In the genomic region with DNA sequence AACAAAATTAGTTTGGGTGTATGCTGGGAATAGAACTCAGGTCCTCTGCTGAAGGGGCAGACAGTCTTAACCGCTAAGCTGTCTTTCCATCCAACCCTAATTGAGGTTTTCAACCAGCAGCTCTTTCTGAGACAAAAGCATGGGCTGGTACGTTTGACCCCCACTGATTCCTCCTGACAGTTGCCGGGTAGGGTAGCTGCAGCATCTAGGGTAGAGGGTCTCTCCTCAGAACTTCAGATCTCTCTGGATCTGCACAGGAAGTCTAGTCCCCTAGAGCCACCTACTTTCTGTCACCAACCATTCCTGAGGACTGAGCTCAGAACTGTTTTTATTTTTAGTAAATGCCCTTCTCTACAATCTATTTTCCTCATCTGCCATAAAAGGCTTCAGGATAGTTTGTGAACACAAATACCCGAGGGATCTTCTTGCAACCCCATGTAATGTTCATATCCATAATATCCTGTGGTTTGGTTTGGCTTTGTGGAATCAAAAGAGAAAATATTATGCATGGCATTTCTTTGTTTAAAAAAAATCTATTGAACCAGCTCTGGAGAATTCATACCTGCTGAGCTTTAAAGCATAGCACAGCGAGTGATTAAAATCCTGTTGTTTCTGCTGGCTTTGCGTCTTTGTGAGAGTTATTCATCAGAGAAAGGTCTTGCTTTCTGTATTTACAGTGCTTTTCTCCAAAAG, we compare ENCODE assay signal across 11 mouse cellular contexts. TPM values are rescaled to one million over a fixed set of nuclear protein-coding genes. Genes with fewer than 3 reads are reported as not detected.
DNase-seq lines count a peak whose midpoint lies in the region; ATAC-seq and TF ChIP-seq lines count a peak whose summit lies in the region.
"Had no signal": no experiment of that assay in that cellular context is flagged by ENCODE, and none has a peak within 500 bp of the region (broad histone marks: within the 10 kb centered on the region; RNA-seq: fewer than 3 reads in every experiment).

No protein-coding gene starts in this region.

- no peak for TF ChIP-seq POLR2A in limb, embryonic 14.5 days (IDR thresholded peaks at IDR 0.05; ENCODE audit: borderline replicate concordance, extremely low read depth, insufficient read depth, insufficient read length)

- no peak for ATAC-seq in embryonic facial prominence, embryonic 12.5 days (ENCODE audit: insufficient number of reproducible peaks, insufficient read depth, low FRiP score, low TSS enrichment)
- ATAC-seq in stomach, embryonic 16.5 days (ENCODE audit: insufficient read depth, low FRiP score): no peak
- ATAC-seq in stomach, postnatal 0 days (ENCODE audit: low FRiP score, low TSS enrichment): no peak
- ATAC-seq in limb, embryonic 14.5 days (ENCODE audit: low FRiP score, low read depth): no peak
- no peak for ATAC-seq in liver, embryonic 12.5 days

- no peaks in the 10 kb centered on the region for H3K27me3 ChIP-seq in embryonic facial prominence, embryonic 12.5 days
- H3K27me3 ChIP-seq in embryonic facial prominence, embryonic 10.5 days (replicated peaks; ENCODE audit: low read depth, poor library complexity, severe bottlenecking): no peaks in the 10 kb centered on the region
- H3K27me3 ChIP-seq in stomach, embryonic 16.5 days (ENCODE audit: control insufficient read depth, insufficient read depth, low read length): no peaks in the 10 kb centered on the region
- no peaks in the 10 kb centered on the region for H3K27me3 ChIP-seq in stomach, postnatal 0 days (ENCODE audit: control insufficient read depth, insufficient read depth, low read length)
- H3K27me3 ChIP-seq in limb, embryonic 14.5 days (ENCODE audit: control insufficient read depth, insufficient read depth, low read length): no peaks in the 10 kb centered on the region
- H3K27me3 ChIP-seq in liver, embryonic 12.5 days (replicated peaks): no peaks in the 10 kb centered on the region
- H3K27me3 ChIP-seq: limb, embryonic 15.5 days had no signal

- H3K36me3 ChIP-seq in embryonic facial prominence, embryonic 12.5 days: no peaks in the 10 kb centered on the region
- H3K36me3 ChIP-seq in embryonic facial prominence, embryonic 10.5 days (replicated peaks): no peaks in the 10 kb centered on the region
- H3K36me3 ChIP-seq in stomach, embryonic 16.5 days (ENCODE audit: control insufficient read depth, insufficient read depth, low read length): no peaks in the 10 kb centered on the region
- no peaks in the 10 kb centered on the region for H3K36me3 ChIP-seq in stomach, postnatal 0 days (ENCODE audit: control insufficient read depth, insufficient read depth, low read length)
- no peaks in the 10 kb centered on the region for H3K36me3 ChIP-seq in limb, embryonic 14.5 days (ENCODE audit: control insufficient read depth, insufficient read depth, low read length)
- no peaks in the 10 kb centered on the region for H3K36me3 ChIP-seq in liver, embryonic 12.5 days
- H3K36me3 ChIP-seq: limb, embryonic 15.5 days had no signal

- H3K4me3 ChIP-seq in embryonic facial prominence, embryonic 12.5 days: no peak overlapping the region
- H3K4me3 ChIP-seq in embryonic facial prominence, embryonic 10.5 days: no peak overlapping the region
- no peak overlapping the region for H3K4me3 ChIP-seq in stomach, embryonic 16.5 days (replicated peaks; ENCODE audit: low read length)
- H3K4me3 ChIP-seq in stomach, postnatal 0 days (ENCODE audit: low read depth, low read length): no peak overlapping the region
- no peak overlapping the region for H3K4me3 ChIP-seq in limb, embryonic 14.5 days (replicated peaks; ENCODE audit: low read length)
- H3K4me3 ChIP-seq in liver, embryonic 12.5 days: no peak overlapping the region
- H3K4me3 ChIP-seq: erythroblast, embryonic 14.5 days; heart, adult 2 months; limb, embryonic 15.5 days had no signal

- TF ChIP-seq EP300 in stomach, postnatal 0 days (optimal IDR thresholded peaks at IDR 0.05): no peak

- H3K27ac ChIP-seq in embryonic facial prominence, embryonic 12.5 days: no peak overlapping the region
- no peak overlapping the region for H3K27ac ChIP-seq in embryonic facial prominence, embryonic 10.5 days (replicated peaks)
- no peak overlapping the region for H3K27ac ChIP-seq in stomach, embryonic 16.5 days (ENCODE audit: low read length)
- no peak overlapping the region for H3K27ac ChIP-seq in stomach, postnatal 0 days (replicated peaks)
- no peak overlapping the region for H3K27ac ChIP-seq in limb, embryonic 14.5 days (replicated peaks; ENCODE audit: low read depth, low read length)
- no peak overlapping the region for H3K27ac ChIP-seq in liver, embryonic 12.5 days
- H3K27ac ChIP-seq: heart, adult 2 months; limb, embryonic 15.5 days had no signal

- no peak for TF ChIP-seq CTCF in stomach, postnatal 0 days (IDR thresholded peaks at IDR 0.05; ENCODE audit: low read depth)

- peak overlapping the region; percentile 18 for H3K4me2 ChIP-seq in embryonic facial prominence, embryonic 12.5 days (replicated peaks)
- peak overlapping the region; percentile 15; the same call in 1 of the 2 replicates for H3K4me2 ChIP-seq in stomach, embryonic 16.5 days (ENCODE audit: low read depth, low read length)
- no peak overlapping the region for H3K4me2 ChIP-seq in stomach, postnatal 0 days (replicated peaks; ENCODE audit: low read depth)
- H3K4me2 ChIP-seq in limb, embryonic 14.5 days (replicated peaks; ENCODE audit: low read depth, low read length, severe bottlenecking): peak overlapping the region; percentile 30; the same call in 1 of the 2 replicates
- H3K4me2 ChIP-seq in liver, embryonic 12.5 days: no peak overlapping the region
- H3K4me2 ChIP-seq: limb, embryonic 15.5 days had no signal

- peaks cover 11% of the 10 kb centered on the region for H3K4me1 ChIP-seq in embryonic facial prominence, embryonic 12.5 days
- H3K4me1 ChIP-seq in embryonic facial prominence, embryonic 10.5 days: peaks cover 11% of the 10 kb centered on the region
- no peaks in the 10 kb centered on the region for H3K4me1 ChIP-seq in stomach, embryonic 16.5 days (ENCODE audit: control insufficient read depth, insufficient read depth, low read length)
- no peaks in the 10 kb centered on the region for H3K4me1 ChIP-seq in stomach, postnatal 0 days (replicated peaks; ENCODE audit: control insufficient read depth, insufficient read depth)
- peaks cover 11% of the 10 kb centered on the region for H3K4me1 ChIP-seq in limb, embryonic 14.5 days (ENCODE audit: control insufficient read depth, insufficient read depth, low read length)
- H3K4me1 ChIP-seq in liver, embryonic 12.5 days: no peaks in the 10 kb centered on the region

- H3K9me3 ChIP-seq in embryonic facial prominence, embryonic 12.5 days: no peaks in the 10 kb centered on the region
- no peaks in the 10 kb centered on the region for H3K9me3 ChIP-seq in embryonic facial prominence, embryonic 10.5 days
- H3K9me3 ChIP-seq in stomach, embryonic 16.5 days (replicated peaks; ENCODE audit: control insufficient read depth, low read length): no peaks in the 10 kb centered on the region
- H3K9me3 ChIP-seq in stomach, postnatal 0 days (ENCODE audit: control insufficient read depth, low read length): no peaks in the 10 kb centered on the region
- H3K9me3 ChIP-seq in limb, embryonic 14.5 days (ENCODE audit: control insufficient read depth, low read length): no peaks in the 10 kb centered on the region
- H3K9me3 ChIP-seq in liver, embryonic 12.5 days (replicated peaks): no peaks in the 10 kb centered on the region
- H3K9me3 ChIP-seq: limb, embryonic 15.5 days had no signal

- WGBS in embryonic facial prominence, embryonic 12.5 days: 29% methylated on average over 6 of the region's 6 CpGs
- WGBS in embryonic facial prominence, embryonic 10.5 days: 35% methylated on average over 6 of the region's 6 CpGs
- 50% methylated on average over 6 of the region's 6 CpGs for WGBS in stomach, embryonic 16.5 days
- 52% methylated on average over 6 of the region's 6 CpGs for WGBS in stomach, postnatal 0 days
- 40% methylated on average over 6 of the region's 6 CpGs for WGBS in limb, embryonic 14.5 days
- 51% methylated on average over 6 of the region's 6 CpGs for WGBS in liver, embryonic 12.5 days (ENCODE audit: insufficient replicate concordance)

- H3K9ac ChIP-seq in embryonic facial prominence, embryonic 12.5 days: no peak overlapping the region
- no peak overlapping the region for H3K9ac ChIP-seq in stomach, embryonic 16.5 days (ENCODE audit: low read length)
- H3K9ac ChIP-seq in stomach, postnatal 0 days (ENCODE audit: low read length): no peak overlapping the region
- H3K9ac ChIP-seq in limb, embryonic 14.5 days (ENCODE audit: low read depth, low read length, severe bottlenecking): no peak overlapping the region
- H3K9ac ChIP-seq in liver, embryonic 12.5 days: no peak overlapping the region
- H3K9ac ChIP-seq: limb, embryonic 15.5 days had no signal

- no peak for DNase-seq in embryonic facial prominence, embryonic 10.5 days (ENCODE audit: low spot score)
- no peak for DNase-seq in stomach, postnatal 0 days (ENCODE audit: low spot score)
- DNase-seq in limb, embryonic 14.5 days (ENCODE audit: low spot score): no peak
- no peak for DNase-seq in layer of hippocampus, adult 9-10 months (ENCODE audit: low spot score)
- DNase-seq in testis, postnatal 14 days (ENCODE audit: low spot score): no peak
- DNase-seq: heart, adult 2 months had no signal

RNA-seq across cellular contexts. Expression of a gene that starts 48.7 kb away (rescaled TPM):
- 34.5 and 36.2 TPM in 2 replicates for polyA plus RNA-seq in embryonic facial prominence, embryonic 12.5 days (2016; fragmentation: Nextera tagmentation; extraction: Ambion mirVana)
- polyA plus RNA-seq in embryonic facial prominence, embryonic 10.5 days (2016; fragmentation: Nextera tagmentation; extraction: Ambion mirVana): 14.5 and 18.7 TPM in 2 replicates
- polyA plus RNA-seq in stomach, embryonic 16.5 days (2015; fragmentation: Nextera tagmentation; extraction: Ambion mirVana): 40.8 and 44.9 TPM in 2 replicates
- polyA plus RNA-seq in stomach, postnatal 0 days (2015; fragmentation: Nextera tagmentation; extraction: Ambion mirVana): 35.2 and 37.2 TPM in 2 replicates
- 22.1 and 22.8 TPM in 2 replicates for polyA plus RNA-seq in limb, embryonic 14.5 days (2012; rRNA removed)
- polyA plus RNA-seq in limb, embryonic 14.5 days (2014; fragmentation: Nextera tagmentation; extraction: Ambion mirVana): 45.3 and 47.3 TPM in 2 replicates
- polyA plus RNA-seq in liver, embryonic 12.5 days (2016; fragmentation: Nextera tagmentation; extraction: Ambion mirVana): 22.0 and 23.0 TPM in 2 replicates

RNA-seq across cellular contexts. Expression of a gene that starts 49.2 kb away (rescaled TPM):
- polyA plus RNA-seq in embryonic facial prominence, embryonic 12.5 days (2016; fragmentation: Nextera tagmentation; extraction: Ambion mirVana): 1.5 and 1.6 TPM in 2 replicates
- polyA plus RNA-seq in embryonic facial prominence, embryonic 10.5 days (2016; fragmentation: Nextera tagmentation; extraction: Ambion mirVana): 1.5 and 1.8 TPM in 2 replicates
- polyA plus RNA-seq in stomach, embryonic 16.5 days (2015; fragmentation: Nextera tagmentation; extraction: Ambion mirVana): 4.2 and 4.3 TPM in 2 replicates
- polyA plus RNA-seq in stomach, postnatal 0 days (2015; fragmentation: Nextera tagmentation; extraction: Ambion mirVana): 1.7 and 1.9 TPM in 2 replicates
- 4.6 and 4.8 TPM in 2 replicates for polyA plus RNA-seq in limb, embryonic 14.5 days (2012; rRNA removed)
- polyA plus RNA-seq in limb, embryonic 14.5 days (2014; fragmentation: Nextera tagmentation; extraction: Ambion mirVana): 1.3 and 1.9 TPM in 2 replicates
- polyA plus RNA-seq in liver, embryonic 12.5 days (2016; fragmentation: Nextera tagmentation; extraction: Ambion mirVana): 1.7 and 1.9 TPM in 2 replicates

Comparison
In these comparisons a context has a peak if more than half of its experiments do, and no peak if none do; other contexts are left out.
1. H3K4me2 ChIP-seq: peak in embryonic facial prominence, embryonic 12.5 days (single experiment), stomach, embryonic 16.5 days (single experiment) and limb, embryonic 14.5 days (single experiment); none in stomach, postnatal 0 days (single experiment) and liver, embryonic 12.5 days (single experiment).